Mouse (Mus musculus): Measurements from ENCODE around the gene Gm7257. TPM values are rescaled to one million over a fixed set of nuclear protein-coding genes. Genes with fewer than 3 reads are reported as not detected.

Gm7257 gene
- polyA plus RNA-seq (2015; fragmentation: Nextera tagmentation; extraction: Ambion mirVana): not detected in 2 replicates

GRCm38 (mm10) chr9:36431584-36431983 is at the start of gene Gm7257:
Gm7257 (plus strand) TSS chr9:36431884.
- ATAC-seq (replicated peaks; ENCODE audit: low FRiP score, low read depth) (no peak), DNase-seq (ENCODE audit: low spot score) (no peak)
- H3K36me3 ChIP-seq (ENCODE audit: insufficient read depth, low read length): no peaks in the 10 kb centered on the region
- H3K27me3 ChIP-seq (ENCODE audit: insufficient read depth, low read length): no peaks in the 10 kb centered on the region
- WGBS: 70% methylated on average over 4 of the region's 4 CpGs
- no peak within 1 kb of the TSS for H3K4me2 ChIP-seq (ENCODE audit: low read length)
- no peaks in the 10 kb centered on the region for H3K4me1 ChIP-seq (replicated peaks; ENCODE audit: insufficient read depth, low read length)
- no peak within 1 kb of the TSS for H3K4me3 ChIP-seq (replicated peaks; ENCODE audit: low read depth, low read length)
- no peak within 1 kb of the TSS for H3K27ac ChIP-seq
- H3K9me3 ChIP-seq (replicated peaks; ENCODE audit: low read length): no peaks in the 10 kb centered on the region
- no peak for TF ChIP-seq CTCF (IDR thresholded peaks at IDR 0.05; ENCODE audit: low read depth)
- no peak within 1 kb of the TSS for H3K9ac ChIP-seq (ENCODE audit: low read depth, low read length)

- H3K36me3 ChIP-seq (ENCODE audit: insufficient read depth, low read length): no peaks in the 10 kb centered on the region
- H3K9ac ChIP-seq (ENCODE audit: low read depth, low read length): no peak overlapping the region
- DNase-seq (ENCODE audit: low spot score) (no peak), ATAC-seq (replicated peaks; ENCODE audit: low FRiP score, low read depth) (no peak)
- no peaks in the 10 kb centered on the region for H3K27me3 ChIP-seq (ENCODE audit: insufficient read depth, low read length)
- H3K4me1 ChIP-seq (replicated peaks; ENCODE audit: insufficient read depth, low read length): no peaks in the 10 kb centered on the region
- no peak overlapping the region for H3K27ac ChIP-seq
- H3K4me3 ChIP-seq (replicated peaks; ENCODE audit: low read depth, low read length): no peak overlapping the region
- H3K9me3 ChIP-seq (replicated peaks; ENCODE audit: low read length): no peaks in the 10 kb centered on the region; the same call in 1 of the 2 replicates
- 54% methylated on average over 2 of the region's 2 CpGs for WGBS
- no peak overlapping the region for H3K4me2 ChIP-seq (ENCODE audit: low read length)
- TF ChIP-seq CTCF (IDR thresholded peaks at IDR 0.05; ENCODE audit: low read depth): no peak
Observed at GRCm38 (mm10) chr9:36402991-36403390, 28.7 kb upstream of the Gm7257 start.

DNA sequence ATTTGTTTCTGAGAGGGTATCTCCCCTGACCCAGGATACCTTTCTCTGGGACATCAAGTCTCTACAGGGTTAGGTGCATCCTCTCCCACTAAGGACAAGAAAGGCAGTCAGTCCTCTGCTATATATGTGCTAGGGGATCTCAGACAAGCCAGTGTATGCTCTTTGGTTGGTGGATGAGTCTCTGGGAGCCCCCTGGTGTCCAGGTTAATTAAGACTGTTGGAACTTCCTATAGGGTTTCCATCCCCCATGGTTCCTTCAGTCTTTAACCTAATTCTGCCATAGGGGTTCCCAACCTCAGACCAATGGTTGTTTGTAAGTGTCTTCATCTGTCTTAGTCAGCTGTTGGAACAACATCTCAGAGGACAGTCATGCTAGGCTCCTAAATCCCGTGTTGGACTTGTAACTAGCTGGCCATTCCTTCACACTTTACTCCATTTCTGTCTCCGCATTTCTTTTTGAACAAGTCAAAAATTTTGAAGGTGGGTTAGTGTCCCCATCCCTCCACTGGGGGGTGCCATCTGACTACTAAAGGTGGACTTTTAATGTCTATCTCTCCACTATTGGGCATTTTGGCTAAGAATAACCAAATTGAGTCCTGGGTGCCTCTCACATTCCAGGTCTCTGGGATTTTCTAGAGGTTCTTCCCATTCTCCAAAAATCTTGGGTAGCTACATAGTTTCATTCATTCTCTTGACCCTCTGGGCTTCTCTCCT is 3.5 kb downstream of the Gm7257 start:
- ATAC-seq (replicated peaks; ENCODE audit: low FRiP score, low read depth) (no peak), DNase-seq (ENCODE audit: low spot score) (no peak)
- 0 out of 2 replicates have a peak, but pooled peaks have one; percentile 2 for TF ChIP-seq CTCF (IDR thresholded peaks at IDR 0.05; ENCODE audit: low read depth)
- H3K27ac ChIP-seq: no peak overlapping the region
- no peaks in the 10 kb centered on the region for H3K9me3 ChIP-seq (replicated peaks; ENCODE audit: low read length)
- H3K4me2 ChIP-seq (ENCODE audit: low read length): no peak overlapping the region
- H3K27me3 ChIP-seq (ENCODE audit: insufficient read depth, low read length): no peaks in the 10 kb centered on the region
- no peak overlapping the region for H3K9ac ChIP-seq (ENCODE audit: low read depth, low read length)
- H3K4me3 ChIP-seq (replicated peaks; ENCODE audit: low read depth, low read length): no peak overlapping the region
- no peaks in the 10 kb centered on the region for H3K4me1 ChIP-seq (replicated peaks; ENCODE audit: insufficient read depth, low read length)
- 35% methylated on average over 2 of the region's 2 CpGs for WGBS
- H3K36me3 ChIP-seq (ENCODE audit: insufficient read depth, low read length): no peaks in the 10 kb centered on the region

DNA sequence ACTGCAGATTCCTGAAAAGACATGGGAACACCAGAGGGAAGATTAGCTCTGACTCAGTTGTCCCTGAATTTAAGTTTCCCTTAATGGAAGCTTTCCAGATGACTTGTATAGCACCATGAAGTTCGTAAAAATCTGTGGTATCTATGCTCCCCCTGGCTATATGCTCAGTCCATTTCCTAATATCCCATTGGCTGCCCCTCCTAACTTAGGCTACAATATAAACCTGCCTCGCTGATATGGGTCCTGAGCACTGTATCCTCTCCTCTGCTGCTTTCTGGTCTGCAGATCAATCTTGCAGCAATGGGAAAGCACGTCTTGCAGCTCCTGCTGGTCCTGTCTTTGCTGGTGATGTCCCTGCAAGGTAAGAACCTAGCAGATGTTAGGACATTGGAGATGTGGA is 43.7 kb downstream of the Gm7257 start, which contains the start of gene Gm9513:
Gene Gm9513, plus strand, starts transcription at position 301 of the 400 bp plus-strand sequence.
- TF ChIP-seq CTCF (IDR thresholded peaks at IDR 0.05; ENCODE audit: low read depth): no peak
- Histone ChIP-seq H3K27ac (no peak within 1 kb of the TSS), H3K27me3 (ENCODE audit: insufficient read depth, low read length) (no peaks in the 10 kb centered on the region), H3K36me3 (ENCODE audit: insufficient read depth, low read length) (no peaks in the 10 kb centered on the region), H3K9me3 (replicated peaks; ENCODE audit: low read length) (no peaks in the 10 kb centered on the region; the same call in 1 of the 2 replicates), H3K4me1 (replicated peaks; ENCODE audit: insufficient read depth, low read length) (no peaks in the 10 kb centered on the region), H3K4me3 (replicated peaks; ENCODE audit: low read depth, low read length) (no peak within 1 kb of the TSS), H3K4me2 (ENCODE audit: low read length) (no peak within 1 kb of the TSS), H3K9ac (ENCODE audit: low read depth, low read length) (no peak within 1 kb of the TSS)
- no peak for DNase-seq (ENCODE audit: low spot score)
- no peak for ATAC-seq (replicated peaks; ENCODE audit: low FRiP score, low read depth)
- WGBS: 61% methylated on average over 3 of the region's 3 CpGs

Other genes with a start within 250 kb of the Gm7257 start
- not detected in 2 replicates for gene Gm9513, start 43.8 kb downstream of the Gm7257 start, polyA plus RNA-seq (2015; fragmentation: Nextera tagmentation; extraction: Ambion mirVana)
- gene Gm5615, start 110.1 kb downstream of the Gm7257 start, polyA plus RNA-seq (2015; fragmentation: Nextera tagmentation; extraction: Ambion mirVana): not detected in 2 replicates
- gene Gm17689, start 150.8 kb downstream of the Gm7257 start, polyA plus RNA-seq (2015; fragmentation: Nextera tagmentation; extraction: Ambion mirVana): not detected in 2 replicates
- gene A630095E13Rik, start 211.5 kb downstream of the Gm7257 start, polyA plus RNA-seq (2015; fragmentation: Nextera tagmentation; extraction: Ambion mirVana): not detected in 2 replicates

Measured in kidney, postnatal 0 days (tissue).